ENCODE assay signal across 11 mouse cellular contexts in the genomic region with DNA sequence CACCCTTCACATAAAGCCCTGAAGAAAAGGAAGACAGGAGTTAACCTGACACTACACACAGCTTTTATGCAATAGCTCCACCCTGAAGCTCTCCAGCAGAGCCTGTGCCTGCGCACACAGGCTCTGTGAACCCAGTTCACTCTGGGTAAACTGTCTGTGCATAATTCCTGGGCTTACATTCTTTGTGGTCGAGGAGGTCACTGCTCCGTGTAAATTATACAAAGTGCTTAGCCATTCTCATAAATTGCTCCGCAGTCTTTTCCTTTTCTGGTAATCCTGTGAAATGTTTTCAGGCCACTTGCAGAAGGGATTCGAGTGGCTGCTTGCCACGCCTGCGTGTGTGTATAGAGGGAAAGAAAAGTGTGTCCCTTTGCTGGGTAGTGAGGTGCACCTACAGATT.
DNase-seq lines count a peak whose midpoint lies in the region; ATAC-seq and TF ChIP-seq lines count a peak whose summit lies in the region.
"Had no signal": no experiment of that assay in that cellular context is flagged by ENCODE, and none has a peak within 500 bp of the region (broad histone marks: within the 10 kb centered on the region; RNA-seq: fewer than 3 reads in every experiment).

No protein-coding gene starts in this region.

- no peak for TF ChIP-seq CTCF in lung, postnatal 0 days (IDR thresholded peaks at IDR 0.05)
- TF ChIP-seq CTCF in liver, postnatal 0 days (IDR thresholded peaks at IDR 0.05; ENCODE audit: low read depth), result no peak

- no peaks in the 10 kb centered on the region for H3K27me3 ChIP-seq in neural tube, embryonic 13.5 days
- H3K27me3 ChIP-seq in neural tube, embryonic 15.5 days (replicated peaks), result no peaks in the 10 kb centered on the region
- no peaks in the 10 kb centered on the region for H3K27me3 ChIP-seq in hindbrain, embryonic 16.5 days (replicated peaks; ENCODE audit: control insufficient read depth, insufficient read depth, low read length)
- no peaks in the 10 kb centered on the region for H3K27me3 ChIP-seq in lung, postnatal 0 days (replicated peaks; ENCODE audit: insufficient read depth, low read length)
- no peaks in the 10 kb centered on the region for H3K27me3 ChIP-seq in liver, postnatal 0 days (ENCODE audit: insufficient read depth, low read length)

- no peak overlapping the region for H3K4me2 ChIP-seq in neural tube, embryonic 13.5 days
- H3K4me2 ChIP-seq in neural tube, embryonic 15.5 days, result no peak overlapping the region
- H3K4me2 ChIP-seq in hindbrain, embryonic 16.5 days (ENCODE audit: low read length), result no peak overlapping the region
- peak overlapping the region; percentile 14; the same call in 1 of the 2 replicates for H3K4me2 ChIP-seq in lung, postnatal 0 days (replicated peaks; ENCODE audit: low read depth, low read length)
- H3K4me2 ChIP-seq in liver, postnatal 0 days (ENCODE audit: low read depth, low read length), result no peak overlapping the region

- H3K4me3 ChIP-seq in neural tube, embryonic 13.5 days, result no peak overlapping the region
- H3K4me3 ChIP-seq in neural tube, embryonic 15.5 days (replicated peaks), result no peak overlapping the region
- H3K4me3 ChIP-seq in hindbrain, embryonic 16.5 days (ENCODE audit: low read length), result no peak overlapping the region
- no peak overlapping the region for H3K4me3 ChIP-seq in lung, postnatal 0 days (ENCODE audit: low read depth, low read length)
- H3K4me3 ChIP-seq in liver, postnatal 0 days (ENCODE audit: low read depth, low read length), result no peak overlapping the region

- H3K27ac ChIP-seq in neural tube, embryonic 13.5 days (replicated peaks), result no peak overlapping the region
- no peak overlapping the region for H3K27ac ChIP-seq in neural tube, embryonic 15.5 days (replicated peaks)
- peak overlapping the region; percentile 35; the same call in 1 of the 2 replicates for H3K27ac ChIP-seq in hindbrain, embryonic 16.5 days (ENCODE audit: low read depth, low read length)
- peak overlapping the region; percentile 2; the same call in 1 of the 2 replicates for H3K27ac ChIP-seq in lung, postnatal 0 days (ENCODE audit: low read length)
- H3K27ac ChIP-seq in liver, postnatal 0 days (ENCODE audit: low read depth), result no peak overlapping the region
- H3K27ac ChIP-seq: macrophage had no signal

- peak; percentile 24; the same call in 1 of the 2 replicates for TF ChIP-seq EP300 in lung, postnatal 0 days (IDR thresholded peaks at IDR 0.05)
- no peak for TF ChIP-seq EP300 in liver, postnatal 0 days (IDR thresholded peaks at IDR 0.05; ENCODE audit: low read depth)

- ATAC-seq in neural tube, embryonic 13.5 days (ENCODE audit: low read depth), result peak; percentile 47; the same call in 1 of the 2 replicates
- no peak; the same call in 1 of the 2 replicates for ATAC-seq in neural tube, embryonic 15.5 days (ENCODE audit: low FRiP score)
- peak; percentile 51; the same call in 1 of the 2 replicates for ATAC-seq in hindbrain, embryonic 16.5 days
- ATAC-seq in lung, postnatal 0 days, result peak; percentile 88
- ATAC-seq in liver, postnatal 0 days, result no peak

- H3K9me3 ChIP-seq in neural tube, embryonic 13.5 days, result no peaks in the 10 kb centered on the region
- H3K9me3 ChIP-seq in neural tube, embryonic 15.5 days (replicated peaks), result no peaks in the 10 kb centered on the region
- H3K9me3 ChIP-seq in hindbrain, embryonic 16.5 days (ENCODE audit: control insufficient read depth, low read length), result no peaks in the 10 kb centered on the region
- H3K9me3 ChIP-seq in lung, postnatal 0 days (ENCODE audit: low read length), result no peaks in the 10 kb centered on the region
- no peaks in the 10 kb centered on the region for H3K9me3 ChIP-seq in liver, postnatal 0 days (ENCODE audit: low read length)

- no peaks in the 10 kb centered on the region for H3K36me3 ChIP-seq in neural tube, embryonic 13.5 days
- no peaks in the 10 kb centered on the region for H3K36me3 ChIP-seq in neural tube, embryonic 15.5 days
- no peaks in the 10 kb centered on the region for H3K36me3 ChIP-seq in hindbrain, embryonic 16.5 days (ENCODE audit: control insufficient read depth, insufficient read depth, low read length)
- H3K36me3 ChIP-seq in lung, postnatal 0 days (ENCODE audit: insufficient read depth, low read length), result no peaks in the 10 kb centered on the region
- H3K36me3 ChIP-seq in liver, postnatal 0 days (replicated peaks; ENCODE audit: insufficient read depth, low read length), result no peaks in the 10 kb centered on the region
- H3K36me3 ChIP-seq: G1E had no signal

- peak; percentile 52 for DNase-seq in lung, postnatal 0 days (ENCODE audit: low spot score)
- DNase-seq in telencephalon, adult 2 months (ENCODE audit: low read depth, low spot score), result peak; percentile 17
- no peak for DNase-seq in urinary bladder, postnatal 25 days (ENCODE audit: low spot score)
- DNase-seq in c-Kit-positive CD71-positive TER-119-positive erythroid progenitor cells, embryonic 14.5 days (ENCODE audit: low spot score), result no peak
- no peak for DNase-seq in liver, postnatal 0 days
- DNase-seq: adrenal gland, postnatal 25 days had no signal

- peaks cover 29% of the 10 kb centered on the region for H3K4me1 ChIP-seq in neural tube, embryonic 13.5 days (replicated peaks)
- H3K4me1 ChIP-seq in neural tube, embryonic 15.5 days, result peaks cover 17% of the 10 kb centered on the region
- peaks cover 12% of the 10 kb centered on the region for H3K4me1 ChIP-seq in hindbrain, embryonic 16.5 days (ENCODE audit: control insufficient read depth, insufficient read depth, low read depth, low read length)
- peaks cover 4% of the 10 kb centered on the region for H3K4me1 ChIP-seq in lung, postnatal 0 days (ENCODE audit: insufficient read depth, low read depth, low read length)
- 0 out of 2 replicates have a peak, but pooled peaks cover 3% of the 10 kb centered on the region for H3K4me1 ChIP-seq in liver, postnatal 0 days (ENCODE audit: insufficient read depth)

- peak overlapping the region; percentile 12; the same call in 1 of the 2 replicates for H3K9ac ChIP-seq in neural tube, embryonic 13.5 days
- H3K9ac ChIP-seq in neural tube, embryonic 15.5 days (replicated peaks), result no peak overlapping the region
- H3K9ac ChIP-seq in hindbrain, embryonic 16.5 days (ENCODE audit: low read depth, low read length), result 0 out of 2 replicates have a peak overlapping the region, but pooled peaks have one; percentile 10
- no peak overlapping the region for H3K9ac ChIP-seq in lung, postnatal 0 days (replicated peaks; ENCODE audit: low read depth)
- no peak overlapping the region for H3K9ac ChIP-seq in liver, postnatal 0 days (replicated peaks)

- WGBS in neural tube, embryonic 13.5 days, result 19% methylated on average over 7 of the region's 7 CpGs
- 24% methylated on average over 7 of the region's 7 CpGs for WGBS in neural tube, embryonic 15.5 days
- 38% methylated on average over 7 of the region's 7 CpGs for WGBS in hindbrain, embryonic 16.5 days
- WGBS in lung, postnatal 0 days, result 37% methylated on average over 7 of the region's 7 CpGs
- 52% methylated on average over 7 of the region's 7 CpGs for WGBS in liver, postnatal 0 days (ENCODE audit: insufficient replicate concordance)

Comparison
In these comparisons a context has a peak if more than half of its experiments do, and no peak if none do; other contexts are left out.
1. ATAC-seq: peak in neural tube, embryonic 13.5 days (single experiment), hindbrain, embryonic 16.5 days (single experiment) and lung, postnatal 0 days (single experiment); none in neural tube, embryonic 15.5 days (single experiment) and liver, postnatal 0 days (single experiment).
2. H3K9ac ChIP-seq: peak in neural tube, embryonic 13.5 days (single experiment) and hindbrain, embryonic 16.5 days (single experiment); none in neural tube, embryonic 15.5 days (single experiment), lung, postnatal 0 days (single experiment) and liver, postnatal 0 days (single experiment).
3. H3K27ac ChIP-seq: peak in hindbrain, embryonic 16.5 days (single experiment) and lung, postnatal 0 days (single experiment); none in neural tube, embryonic 13.5 days (single experiment), neural tube, embryonic 15.5 days (single experiment) and liver, postnatal 0 days (single experiment).
4. DNase-seq: peak in lung, postnatal 0 days (single experiment) and telencephalon, adult 2 months (single experiment); none in urinary bladder, postnatal 25 days (single experiment), c-Kit-positive CD71-positive TER-119-positive erythroid progenitor cells, embryonic 14.5 days (single experiment) and liver, postnatal 0 days (single experiment).